Mouse (Mus musculus): ENCODE data around the gene Zfp1.
A peak's percentile ranks its signal among the peaks of the same experiment; 100 is the strongest.

Zfp1 gene

GRCm38 (mm10) chr8:111643264-111644141 is at the start of gene Zfp1:
TSS of gene Zfp1 (plus strand) at chr8:111643401.
- peak; percentile 90 for DNase-seq

- DNase-seq, result no peak
These were observed 49.0 kb upstream of the Zfp1 start for GRCm38 (mm10) chr8:111594044-111594840.

- DNase-seq, result no peak
These were observed 48.2 kb upstream of the Zfp1 start for GRCm38 (mm10) chr8:111594951-111595350.

- DNase-seq, result no peak
These were observed 47.3 kb upstream of the Zfp1 start for GRCm38 (mm10) chr8:111595712-111596484.

GRCm38 (mm10) chr8:111596485-111596821 is 46.7 kb upstream of the Zfp1 start:
- no peak for DNase-seq

GRCm38 (mm10) chr8:111597310-111597709 is 45.9 kb upstream of the Zfp1 start:
- DNase-seq, result no peak

- DNase-seq, result peak; percentile 24
These were observed 43.3 kb upstream of the Zfp1 start for GRCm38 (mm10) chr8:111599707-111600444.

- DNase-seq, result peak; percentile 61
These were observed 41.2 kb upstream of the Zfp1 start for GRCm38 (mm10) chr8:111602050-111602449.

GRCm38 (mm10) chr8:111604986-111605385 is 38.2 kb upstream of the Zfp1 start:
- DNase-seq, result no peak

GRCm38 (mm10) chr8:111606961-111607360 is 36.2 kb upstream of the Zfp1 start:
- no peak for DNase-seq

- DNase-seq, result no peak
These were observed 35.8 kb upstream of the Zfp1 start for GRCm38 (mm10) chr8:111607414-111607813.

- no peak for DNase-seq
These were observed 30.0 kb upstream of the Zfp1 start for GRCm38 (mm10) chr8:111613181-111613580.

GRCm38 (mm10) chr8:111614786-111615701 is 28.2 kb upstream of the Zfp1 start:
- DNase-seq, result no peak

- no peak for DNase-seq
These were observed 25.4 kb upstream of the Zfp1 start for GRCm38 (mm10) chr8:111617812-111618211.

GRCm38 (mm10) chr8:111618273-111618672 is 24.9 kb upstream of the Zfp1 start:
- no peak for DNase-seq

GRCm38 (mm10) chr8:111619936-111620335 is 23.3 kb upstream of the Zfp1 start:
- DNase-seq, result no peak

GRCm38 (mm10) chr8:111622104-111622503 is 21.1 kb upstream of the Zfp1 start:
- DNase-seq, result no peak

GRCm38 (mm10) chr8:111622553-111622952 is 20.6 kb upstream of the Zfp1 start:
- no peak for DNase-seq

- peak; percentile 68 for DNase-seq
These were observed 18.9 kb upstream of the Zfp1 start for GRCm38 (mm10) chr8:111624081-111624852.

- DNase-seq, result peak; percentile 35
These were observed 18.4 kb upstream of the Zfp1 start for GRCm38 (mm10) chr8:111624853-111625221.

Measured in cerebellum, adult 11 months (tissue).